Mouse (Mus musculus) kidney, embryonic 14.5 days (tissue): ENCODE measurements at regions not wholly inside any gene's neighbourhood (a gene's known extent, or its start where the extent isn't known, plus 50 kb on each side); places are given as distances from the start of the nearest gene placed in this dataset.

Experiments
- ATAC-seq: fragments of 200-750 bp; cut with Nextera tagmentation; 2 replicates; pipeline ENCODE4 v1.8.0; 2017; ENCODE audit warnings: moderate number of reproducible peaks, mild to moderate bottlenecking, moderate TSS enrichment, moderate library complexity; ENCODE audit not compliant: low FRiP score, low TSS enrichment
- H3K27ac ChIP-seq: fragments of 300-500 bp; sonication (generic); 2 replicates; pipeline ENCODE4 v1.5.1; 2014; ENCODE audit warnings: low read depth, mild to moderate bottlenecking, low read length, moderate library complexity, mixed read lengths
- H3K27me3 ChIP-seq: fragments of 300-500 bp; sonication (generic); 2 replicates; pipeline ENCODE4 v1.6.1; 2014; ENCODE audit warnings: mild to moderate bottlenecking, low read length; ENCODE audit not compliant: control insufficient read depth, insufficient read depth
- H3K36me3 ChIP-seq: fragments of 300-500 bp; sonication (generic); 2 replicates; pipeline ENCODE4 v1.6.1; 2014; ENCODE audit warnings: low read length, mixed read lengths; ENCODE audit not compliant: control insufficient read depth, insufficient read depth
- H3K4me1 ChIP-seq: fragments of 300-500 bp; sonication (generic); 2 replicates; pipeline ENCODE4 v1.6.1; 2014; ENCODE audit warnings: low read length, mixed read lengths; ENCODE audit not compliant: control insufficient read depth, insufficient read depth
- H3K4me2 ChIP-seq: fragments of 300-500 bp; sonication (generic); replicated peaks from 2 replicates; pipeline ENCODE4 v1.6.1; 2014; ENCODE audit warnings: low read depth, mild to moderate bottlenecking, low read length
- H3K4me3 ChIP-seq: fragments of 300-500 bp; sonication (generic); 2 replicates; pipeline ENCODE4 v1.5.1; 2014; ENCODE audit warnings: mild to moderate bottlenecking, low read length
- H3K9ac ChIP-seq: fragments of 300-500 bp; sonication (generic); 2 replicates; pipeline ENCODE4 v1.6.1; 2014; ENCODE audit warnings: low read depth, mild to moderate bottlenecking, low read length, moderate library complexity
- H3K9me3 ChIP-seq: fragments of 300-500 bp; sonication (generic); 2 replicates; pipeline ENCODE4 v1.6.1; 2016; ENCODE audit warnings: low read length; ENCODE audit not compliant: control insufficient read depth
- WGBS: fragments of 180-500 bp; shearing (Covaris S2); extraction: QIAGEN DNeasy Blood & Tissue Kit; methylation state at CpG from one replicate; pipeline ENCODE4 v1.1.7; 2014; 5-methylcytosine and 5-hydroxymethylcytosine counted together

- Histone ChIP-seq H3K9me3 (no peaks in the 10 kb centered on the region), H3K4me3 (no peak overlapping the region), H3K4me1 (no peaks in the 10 kb centered on the region), H3K27ac (no peak overlapping the region), H3K27me3 (no peaks in the 10 kb centered on the region), H3K4me2 (no peak overlapping the region), H3K36me3 (no peaks in the 10 kb centered on the region), H3K9ac (no peak overlapping the region)
- 86% methylated on average over 10 of the region's 10 CpGs for WGBS
- ATAC-seq: no peak
Measured at GRCm38 (mm10) chr2:74239586-74239985, 328.5 kb upstream of the Atp5g3 start.

GRCm38 (mm10) chr2:74217437-74217836 is 306.3 kb upstream of the Atp5g3 start:
- Histone ChIP-seq H3K27ac (no peak overlapping the region), H3K4me2 (no peak overlapping the region)
- ATAC-seq: no peak

GRCm38 (mm10) chr2:74210210-74210609 is 299.1 kb upstream of the Atp5g3 start:
- H3K27me3 ChIP-seq: no peaks in the 10 kb centered on the region
- no peak for ATAC-seq
- H3K36me3 ChIP-seq: no peaks in the 10 kb centered on the region
- H3K4me2 ChIP-seq: no peak overlapping the region
- WGBS: 86% methylated on average over 9 of the region's 9 CpGs
- no peak overlapping the region for H3K9ac ChIP-seq
- no peaks in the 10 kb centered on the region for H3K4me1 ChIP-seq
- H3K9me3 ChIP-seq: no peaks in the 10 kb centered on the region
- no peak overlapping the region for H3K4me3 ChIP-seq
- H3K27ac ChIP-seq: no peak overlapping the region

More at GRCm38 (mm10) chr2:74217437-74217836, 306.3 kb upstream of the Atp5g3 start:
- H3K4me1 ChIP-seq: no peaks in the 10 kb centered on the region
- H3K36me3 ChIP-seq: no peaks in the 10 kb centered on the region
- no peak overlapping the region for H3K9ac ChIP-seq
- no peak overlapping the region for H3K4me3 ChIP-seq
- H3K9me3 ChIP-seq: no peaks in the 10 kb centered on the region
- WGBS: 83% methylated on average over 3 of the region's 3 CpGs
- no peaks in the 10 kb centered on the region for H3K27me3 ChIP-seq

GRCm38 (mm10) chr2:74209421-74209917 is 298.3 kb upstream of the Atp5g3 start:
- ATAC-seq: no peak
- no peaks in the 10 kb centered on the region for H3K4me1 ChIP-seq
- no peaks in the 10 kb centered on the region for H3K36me3 ChIP-seq
- no peak overlapping the region for H3K27ac ChIP-seq
- no peak overlapping the region for H3K9ac ChIP-seq
- no peak overlapping the region for H3K4me3 ChIP-seq
- H3K9me3 ChIP-seq: no peaks in the 10 kb centered on the region
- no peak overlapping the region for H3K4me2 ChIP-seq
- WGBS: 82% methylated on average over 3 of the region's 3 CpGs
- H3K27me3 ChIP-seq: no peaks in the 10 kb centered on the region

- ATAC-seq: peak; percentile 52; the same call in 1 of the 2 replicates
- H3K4me2 ChIP-seq: no peak overlapping the region
- H3K36me3 ChIP-seq: no peaks in the 10 kb centered on the region
- no peak overlapping the region for H3K4me3 ChIP-seq
- WGBS: 51% methylated on average over 10 of the region's 10 CpGs
- H3K9me3 ChIP-seq: no peaks in the 10 kb centered on the region
- no peak overlapping the region for H3K27ac ChIP-seq
- no peak overlapping the region for H3K9ac ChIP-seq
- H3K27me3 ChIP-seq: no peaks in the 10 kb centered on the region
- no peaks in the 10 kb centered on the region for H3K4me1 ChIP-seq
Measured at GRCm38 (mm10) chr2:74207440-74207839, 296.3 kb upstream of the Atp5g3 start.

GRCm38 (mm10) chr2:74202776-74203175 is 291.6 kb upstream of the Atp5g3 start:
- no peaks in the 10 kb centered on the region for H3K36me3 ChIP-seq
- no peak overlapping the region for H3K9ac ChIP-seq
- H3K27ac ChIP-seq: no peak overlapping the region
- no peak overlapping the region for H3K4me3 ChIP-seq
- 65% methylated on average over 3 of the region's 3 CpGs for WGBS
- 0 out of 2 replicates have a peak, but pooled peaks cover 3% of the 10 kb centered on the region for H3K4me1 ChIP-seq
- H3K9me3 ChIP-seq: no peaks in the 10 kb centered on the region
- no peaks in the 10 kb centered on the region for H3K27me3 ChIP-seq
- no peak overlapping the region for H3K4me2 ChIP-seq
- no peak for ATAC-seq

GRCm38 (mm10) chr2:74201608-74202323 is 290.6 kb upstream of the Atp5g3 start:
- H3K36me3 ChIP-seq: no peaks in the 10 kb centered on the region
- no peak overlapping the region for H3K4me2 ChIP-seq
- no peak overlapping the region for H3K27ac ChIP-seq
- no peaks in the 10 kb centered on the region for H3K27me3 ChIP-seq
- 0 out of 2 replicates have a peak, but pooled peaks cover 3% of the 10 kb centered on the region for H3K4me1 ChIP-seq
- H3K4me3 ChIP-seq: no peak overlapping the region
- 43% methylated on average over 11 of the region's 11 CpGs for whole genome bisulfite sequencing
- no peak for ATAC-seq
- no peak overlapping the region for H3K9ac ChIP-seq
- H3K9me3 ChIP-seq: no peaks in the 10 kb centered on the region

- Histone ChIP-seq H3K27ac (no peak overlapping the region), H3K27me3 (no peaks in the 10 kb centered on the region), H3K36me3 (no peaks in the 10 kb centered on the region), H3K4me3 (no peak overlapping the region), H3K4me2 (no peak overlapping the region), H3K9ac (no peak overlapping the region), H3K9me3 (0 out of 2 replicates have a peak, but pooled peaks cover 2% of the 10 kb centered on the region), H3K4me1 (0 out of 2 replicates have a peak, but pooled peaks cover 3% of the 10 kb centered on the region)
- ATAC-seq: no peak
- WGBS: 14% methylated on average over 12 of the region's 12 CpGs
Measured at GRCm38 (mm10) chr2:74199550-74199949, 288.4 kb upstream of the Atp5g3 start.

- 9% methylated on average over 8 of the region's 8 CpGs for WGBS
- Histone ChIP-seq H3K9me3 (no peaks in the 10 kb centered on the region), H3K27me3 (no peaks in the 10 kb centered on the region), H3K4me1 (peaks cover 9% of the 10 kb centered on the region), H3K36me3 (no peaks in the 10 kb centered on the region), H3K27ac (no peak overlapping the region), H3K4me3 (no peak overlapping the region), H3K9ac (no peak overlapping the region), H3K4me2 (no peak overlapping the region)
- peak; percentile 88 for ATAC-seq
Measured at GRCm38 (mm10) chr2:74187963-74188790, 277.1 kb upstream of the Atp5g3 start.
